Mouse (Mus musculus): ENCODE measurements around the gene Rgs3.

Rgs3 gene

GRCm38 (mm10) chr4:62688142-62688541, 128.5 kb downstream of the Rgs3 start:
- DNase-seq (ENCODE audit: extremely low spot score) = no peak

GRCm38 (mm10) chr4:62690997-62691396, 131.3 kb downstream of the Rgs3 start:
- no peak for DNase-seq (ENCODE audit: extremely low spot score)

- no peak for DNase-seq (ENCODE audit: extremely low spot score)
Measured at GRCm38 (mm10) chr4:62691625-62692024, 132.0 kb downstream of the Rgs3 start.

- peak; percentile 61 for DNase-seq (ENCODE audit: extremely low spot score)
Measured at GRCm38 (mm10) chr4:62693839-62694238, 134.2 kb downstream of the Rgs3 start.

GRCm38 (mm10) chr4:62694703-62695439, 135.2 kb downstream of the Rgs3 start:
- DNase-seq (ENCODE audit: extremely low spot score) = no peak

GRCm38 (mm10) chr4:62695523-62695922, 135.9 kb downstream of the Rgs3 start:
- DNase-seq (ENCODE audit: extremely low spot score) = no peak

GRCm38 (mm10) chr4:62695946-62696345, 136.3 kb downstream of the Rgs3 start:
- peak; percentile 59 for DNase-seq (ENCODE audit: extremely low spot score)

- DNase-seq (ENCODE audit: extremely low spot score) = no peak
Measured at GRCm38 (mm10) chr4:62696699-62697404, 137.2 kb downstream of the Rgs3 start.

GRCm38 (mm10) chr4:62697469-62697868, 137.8 kb downstream of the Rgs3 start:
- peak; percentile 78 for DNase-seq (ENCODE audit: extremely low spot score)

GRCm38 (mm10) chr4:62698521-62698920, 138.9 kb downstream of the Rgs3 start:
- DNase-seq (ENCODE audit: extremely low spot score) = no peak

GRCm38 (mm10) chr4:62699191-62699812, 139.7 kb downstream of the Rgs3 start:
- DNase-seq (ENCODE audit: extremely low spot score) = peak; percentile 94

- DNase-seq (ENCODE audit: extremely low spot score) = no peak
Measured at GRCm38 (mm10) chr4:62700426-62700825, 140.8 kb downstream of the Rgs3 start.

- no peak for DNase-seq (ENCODE audit: extremely low spot score)
Measured at GRCm38 (mm10) chr4:62703151-62703550, 143.5 kb downstream of the Rgs3 start.

- no peak for DNase-seq (ENCODE audit: extremely low spot score)
Measured at GRCm38 (mm10) chr4:62704204-62704603, 144.6 kb downstream of the Rgs3 start.

GRCm38 (mm10) chr4:62705013-62705412, 145.4 kb downstream of the Rgs3 start:
- DNase-seq (ENCODE audit: extremely low spot score) = no peak

- DNase-seq (ENCODE audit: extremely low spot score) = no peak
Measured at GRCm38 (mm10) chr4:62705749-62706148, 146.1 kb downstream of the Rgs3 start.

GRCm38 (mm10) chr4:62708084-62708483, 148.4 kb downstream of the Rgs3 start:
- no peak for DNase-seq (ENCODE audit: extremely low spot score)

GRCm38 (mm10) chr4:62708994-62709393, 149.3 kb downstream of the Rgs3 start:
- no peak for DNase-seq (ENCODE audit: extremely low spot score)

- DNase-seq (ENCODE audit: extremely low spot score) = no peak
Measured at GRCm38 (mm10) chr4:62709448-62709847, 149.8 kb downstream of the Rgs3 start.

- no peak for DNase-seq (ENCODE audit: extremely low spot score)
Measured at GRCm38 (mm10) chr4:62711159-62711558, 151.5 kb downstream of the Rgs3 start.

- no peak for DNase-seq (ENCODE audit: extremely low spot score)
Measured at GRCm38 (mm10) chr4:62711582-62711981, 151.9 kb downstream of the Rgs3 start.

GRCm38 (mm10) chr4:62720861-62721260, 161.2 kb downstream of the Rgs3 start:
- no peak for DNase-seq (ENCODE audit: extremely low spot score)

- DNase-seq (ENCODE audit: extremely low spot score) = peak; percentile 65
Measured at GRCm38 (mm10) chr4:62722021-62722426, 162.4 kb downstream of the Rgs3 start.
